Mouse (Mus musculus) CH12.LX (cell line): ENCODE measurements around the gene Lat.

Experiments
- BHLHE40 ChIP-seq: IDR thresholded peaks from 2 replicates; pipeline ENCODE4 v1.6.1; 2011; ENCODE audit warnings: mild to moderate bottlenecking, low read depth, low read length, improper control_type of control experiment
- CHD1 ChIP-seq: IDR thresholded peaks from 2 replicates; pipeline ENCODE4 v1.6.1; 2012; ENCODE audit warnings: low read depth, low read length, improper control_type of control experiment, inconsistent platforms
- CTCF ChIP-seq, 2 experiments: IDR thresholded peaks in 1 of 2; conservative IDR thresholded peaks in 1 of 2; 2 replicates each; pipeline ENCODE4 v1.5.1; 2011 to 2012; ENCODE audit warnings: low read depth in 2 of 2, low read length in 2 of 2, improper control_type of control experiment in 1 of 2, inconsistent platforms in 1 of 2, mild to moderate bottlenecking in 1 of 2, moderate library complexity in 1 of 2
- TCF12 ChIP-seq: IDR thresholded peaks from 2 replicates; pipeline ENCODE4 v1.6.1; 2014; ENCODE audit warnings: low read depth, mild to moderate bottlenecking, inconsistent platforms, low read length, improper control_type of control experiment

DNA sequence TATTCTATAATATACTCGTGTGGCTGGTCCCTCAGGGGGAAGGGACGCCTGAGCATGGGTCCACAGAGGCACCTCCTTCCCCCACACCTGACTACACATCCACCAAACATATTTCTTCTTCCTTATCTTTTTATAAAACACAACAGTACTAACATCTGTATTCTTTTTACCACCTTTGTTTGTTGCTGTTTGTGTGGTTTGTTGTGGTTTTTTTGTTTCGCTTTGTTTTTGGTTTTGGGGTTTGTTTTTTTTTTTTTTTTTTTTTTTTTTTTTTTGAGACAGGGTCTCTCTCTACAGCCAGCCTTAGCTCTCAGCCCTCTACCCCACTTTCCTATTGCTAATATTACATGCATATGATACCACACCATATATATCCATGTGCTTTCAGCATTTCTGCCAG lies 23.4 kb downstream of the Lat start:
- no peak for TF ChIP-seq TCF12
- no peak for TF ChIP-seq CHD1
- TF ChIP-seq CTCF (conservative IDR thresholded peaks at IDR 0.05 in 1 of 2, IDR thresholded peaks at IDR 0.05 in 1 of 2; ENCODE audit: low read depth in 2 of 2, low read length in 2 of 2), result no peak
- no peak for TF ChIP-seq BHLHE40
